Mouse (Mus musculus) lung, adult 2 months (tissue): Measurements from ENCODE around the gene Nrxn3.

ENCODE experiments used
- CTCF ChIP-seq: fragments of 200-500 bp; IDR thresholded peaks from 2 replicates; pipeline ENCODE4 v1.5.1; 2011; ENCODE audit warnings: mild to moderate bottlenecking, low read length, control low read depth; ENCODE audit not compliant: insufficient read depth
- POLR2A ChIP-seq: fragments of 200-500 bp; IDR thresholded peaks from 2 replicates; pipeline ENCODE4 v1.6.1; 2011; ENCODE audit warnings: low read depth, mild to moderate bottlenecking, control low read depth, low read length, borderline replicate concordance; ENCODE audit errors: extremely low read depth

DNA sequence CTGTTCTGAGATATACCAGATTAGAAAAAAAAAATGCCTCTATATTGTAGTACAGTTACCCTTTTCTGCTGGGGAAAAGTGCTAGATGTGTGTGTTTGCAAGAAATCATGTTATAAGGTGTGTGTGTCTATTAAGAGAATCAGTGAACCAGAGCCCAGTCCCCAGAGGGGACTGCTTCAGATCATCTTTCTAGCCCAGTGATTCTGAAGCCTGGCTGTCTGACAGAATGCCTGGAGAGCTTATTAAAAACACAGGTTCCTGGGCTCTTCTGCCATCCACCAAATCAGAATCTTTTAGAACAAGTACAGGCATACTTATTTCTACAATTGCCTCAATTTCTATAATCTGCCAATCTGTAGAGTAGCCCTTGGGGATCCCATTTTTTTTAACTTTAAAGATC lies 349.8 kb downstream of the Nrxn3 start:
- no peak for TF ChIP-seq CTCF
- TF ChIP-seq POLR2A: no peak
